Mouse (Mus musculus) hindbrain, postnatal 0 days (tissue): ENCODE results near the gene Eif6. TPM values are rescaled to one million over a fixed set of nuclear protein-coding genes. Genes with fewer than 3 reads are reported as not detected.
"Not testable (repeated sequence)": the region's sequence is repeated elsewhere in the genome, so short reads cannot be mapped to it uniquely, and the experiment has no call there.

Experiments
- ATAC-seq: fragments of 200-750 bp; cut with Nextera tagmentation; 2 replicates; pipeline ENCODE4 v1.8.0; 2017; ENCODE audit warnings: mild to moderate bottlenecking, moderate TSS enrichment, moderate library complexity
- DNase-seq: peaks from one replicate; pipeline ENCODE4 v3.0.0-alpha.2; 2015; ENCODE audit warnings: low spot score
- H3K27ac ChIP-seq: fragments of 300-500 bp; sonication (generic); 2 replicates; pipeline ENCODE4 v1.5.1; 2014; ENCODE audit warnings: mild to moderate bottlenecking
- H3K27me3 ChIP-seq: fragments of 300-500 bp; sonication (generic); 2 replicates; pipeline ENCODE4 v1.6.1; 2014; ENCODE audit warnings: low read length, mixed read lengths; ENCODE audit not compliant: insufficient read depth
- H3K36me3 ChIP-seq: fragments of 300-500 bp; sonication (generic); 2 replicates; pipeline ENCODE4 v1.6.1; 2014; ENCODE audit warnings: low read length, mixed read lengths; ENCODE audit not compliant: insufficient read depth
- H3K4me1 ChIP-seq: fragments of 300-500 bp; sonication (generic); 2 replicates; pipeline ENCODE4 v1.6.1; 2014; ENCODE audit warnings: antibody characterized with exemption, low read length, mixed read lengths; ENCODE audit not compliant: insufficient read depth
- H3K4me2 ChIP-seq: fragments of 300-500 bp; sonication (generic); 2 replicates; pipeline ENCODE4 v1.6.1; 2014; ENCODE audit warnings: low read depth, mild to moderate bottlenecking, low read length, moderate library complexity, mixed read lengths
- H3K4me3 ChIP-seq: fragments of 300-500 bp; sonication (generic); 2 replicates; pipeline ENCODE4 v1.5.1; 2014; ENCODE audit warnings: low read length
- H3K9ac ChIP-seq: fragments of 300-500 bp; sonication (generic); replicated peaks from 2 replicates; pipeline ENCODE4 v1.6.1; 2014; ENCODE audit warnings: mild to moderate bottlenecking, low read length, moderate library complexity, mixed read lengths
- H3K9me3 ChIP-seq: fragments of 300-500 bp; sonication (generic); 2 replicates; pipeline ENCODE4 v1.6.1; 2016; ENCODE audit warnings: low read length, mixed read lengths
- CTCF ChIP-seq: IDR thresholded peaks from 2 replicates; pipeline ENCODE4 v1.5.1; 2016; ENCODE audit warnings: antibody characterized with exemption, control low read depth, low read depth
- WGBS: fragments of 180-500 bp; shearing (Covaris S2); extraction: QIAGEN DNeasy Blood & Tissue Kit; methylation state at CpG from one replicate; pipeline ENCODE4 v1.1.7; 2014; 5-methylcytosine and 5-hydroxymethylcytosine counted together
- polyA plus RNA-seq: library from polyadenylated mRNA; unstranded; fragments of >200 nt; fragmentation: Nextera tagmentation; extraction: Ambion mirVana; gene quantifications from 2 replicates; pipeline ENCODE4 v1.2.1, GENCODE M21; 2015
- total RNA-seq: library from RNA; depleted of rRNA; stranded (reverse); fragments of >200 nt; gene quantifications from 2 replicates; pipeline ENCODE4 v1.2.3, GENCODE M21; 2014

Eif6 gene
- total and polyA plus RNA-seq, 2 experiments from 2014 or later: 110 to 144 TPM

DNA sequence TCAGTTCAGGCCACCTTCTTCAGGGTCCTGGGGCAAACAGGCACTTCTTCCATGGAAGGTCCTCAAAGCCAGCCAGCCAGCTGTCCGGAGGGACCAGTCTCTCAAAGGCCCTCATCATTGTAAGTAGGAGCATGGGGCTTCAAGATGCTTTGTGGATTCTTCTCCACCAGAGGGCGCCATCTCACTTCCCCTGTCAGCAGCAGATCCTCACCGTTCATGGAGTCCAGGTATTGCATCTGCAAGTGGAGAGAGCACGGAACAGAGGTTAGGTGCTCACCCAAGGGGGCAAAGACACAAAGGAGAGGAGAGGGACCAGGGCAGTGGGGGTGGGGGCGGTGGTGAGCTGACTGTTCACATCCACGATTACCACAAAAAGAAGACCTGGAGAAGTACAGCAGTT is 21.6 kb upstream of the Eif6 start:
- H3K36me3 ChIP-seq: peaks cover 32% of the 10 kb centered on the region
- no peak overlapping the region for H3K9ac ChIP-seq
- no peaks in the 10 kb centered on the region for H3K9me3 ChIP-seq
- H3K27me3 ChIP-seq: no peaks in the 10 kb centered on the region
- TF ChIP-seq CTCF: peak; percentile 96
- no peak overlapping the region for H3K27ac ChIP-seq
- no peak overlapping the region for H3K4me3 ChIP-seq
- DNase-seq (peak; percentile 86), ATAC-seq (peak; percentile 48; the same call in 1 of the 2 replicates)
- 33% methylated on average over 6 of the region's 6 CpGs for WGBS
- H3K4me2 ChIP-seq: no peak overlapping the region
- H3K4me1 ChIP-seq: no peaks in the 10 kb centered on the region

DNA sequence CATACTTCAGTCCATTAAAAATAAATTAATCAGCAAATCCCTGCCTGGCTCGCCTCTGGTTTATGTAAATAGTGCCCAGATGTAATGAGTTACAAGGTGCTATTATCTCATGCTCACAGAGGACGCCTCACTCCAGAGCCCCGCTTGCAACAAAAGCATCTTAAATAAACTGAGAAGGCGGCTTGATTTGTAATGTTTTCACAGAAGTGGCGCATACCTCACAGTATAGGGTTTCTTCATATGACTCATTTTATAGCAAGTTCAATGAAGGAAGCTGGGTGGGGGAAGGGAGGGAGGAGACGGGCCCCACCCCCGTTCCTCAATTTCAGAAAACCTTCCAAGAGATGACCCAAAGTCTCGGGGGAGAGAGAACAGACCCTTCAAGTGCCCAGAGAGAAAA is 20.2 kb upstream of the Eif6 start:
- Histone ChIP-seq H3K9me3 (no peaks in the 10 kb centered on the region), H3K36me3 (peaks cover 32% of the 10 kb centered on the region), H3K27me3 (no peaks in the 10 kb centered on the region), H3K4me2 (no peak overlapping the region), H3K4me1 (no peaks in the 10 kb centered on the region), H3K4me3 (no peak overlapping the region), H3K9ac (no peak overlapping the region), H3K27ac (no peak overlapping the region)
- no peak for DNase-seq
- no peak for TF ChIP-seq CTCF
- WGBS: 91% methylated on average over 8 of the region's 8 CpGs
- ATAC-seq: no peak

DNA sequence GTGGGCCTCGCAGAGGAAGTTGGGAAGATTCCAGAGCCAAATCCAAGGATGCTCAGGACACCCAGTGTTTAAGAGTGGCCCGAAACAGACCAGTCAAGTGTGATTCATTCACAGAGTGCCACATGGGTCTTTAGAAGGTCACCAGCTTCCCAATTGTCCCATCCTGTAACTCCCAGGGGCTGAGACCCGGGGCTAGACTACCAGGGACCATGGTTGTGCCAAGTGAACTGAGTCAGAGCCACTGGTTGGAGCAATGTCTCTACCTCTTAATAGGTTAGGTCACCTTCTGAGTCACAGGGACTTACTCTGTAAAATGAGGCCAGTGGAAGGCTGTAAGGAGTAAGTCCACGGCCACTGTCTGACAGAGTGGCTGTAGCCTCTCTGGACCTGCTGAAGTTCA is 12.2 kb upstream of the Eif6 start:
- H3K9ac ChIP-seq: no peak overlapping the region
- H3K27me3 ChIP-seq: no peaks in the 10 kb centered on the region
- DNase-seq (no peak), ATAC-seq (no peak)
- no peaks in the 10 kb centered on the region for H3K4me1 ChIP-seq
- TF ChIP-seq CTCF: no peak
- H3K4me2 ChIP-seq: no peak overlapping the region
- H3K27ac ChIP-seq: no peak overlapping the region
- no peaks in the 10 kb centered on the region for H3K9me3 ChIP-seq
- H3K4me3 ChIP-seq: no peak overlapping the region
- H3K36me3 ChIP-seq: no peaks in the 10 kb centered on the region
- WGBS: 84% methylated on average over 4 of the region's 4 CpGs

DNA sequence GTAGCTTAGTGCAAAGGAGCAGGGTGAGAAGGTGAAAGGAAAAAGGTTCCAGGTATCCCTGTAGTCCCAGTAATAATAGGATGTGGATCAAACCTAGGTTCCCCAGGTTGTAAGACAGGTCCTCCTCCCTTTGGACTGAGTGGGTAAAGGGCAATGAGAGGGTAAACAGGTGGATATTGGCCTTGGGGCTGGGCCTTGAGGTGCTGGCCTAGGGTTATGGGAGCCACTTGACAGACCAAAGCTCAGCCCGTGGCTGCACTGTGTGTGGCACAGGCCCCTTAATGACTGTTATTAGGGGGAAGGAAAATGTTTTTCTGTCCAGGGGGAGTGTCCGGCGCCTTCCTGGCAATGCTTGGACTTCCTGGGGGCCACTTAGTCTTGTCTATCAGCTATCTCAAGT is 11.2 kb upstream of the Eif6 start:
- H3K27me3 ChIP-seq: no peaks in the 10 kb centered on the region
- no peak overlapping the region for H3K4me2 ChIP-seq
- H3K36me3 ChIP-seq: no peaks in the 10 kb centered on the region
- DNase-seq (no peak), ATAC-seq (no peak)
- H3K4me3 ChIP-seq: no peak overlapping the region
- no peaks in the 10 kb centered on the region for H3K4me1 ChIP-seq
- no peaks in the 10 kb centered on the region for H3K9me3 ChIP-seq
- TF ChIP-seq CTCF: no peak
- no peak overlapping the region for H3K9ac ChIP-seq
- WGBS: 75% methylated on average over 3 of the region's 3 CpGs
- H3K27ac ChIP-seq: no peak overlapping the region

DNA sequence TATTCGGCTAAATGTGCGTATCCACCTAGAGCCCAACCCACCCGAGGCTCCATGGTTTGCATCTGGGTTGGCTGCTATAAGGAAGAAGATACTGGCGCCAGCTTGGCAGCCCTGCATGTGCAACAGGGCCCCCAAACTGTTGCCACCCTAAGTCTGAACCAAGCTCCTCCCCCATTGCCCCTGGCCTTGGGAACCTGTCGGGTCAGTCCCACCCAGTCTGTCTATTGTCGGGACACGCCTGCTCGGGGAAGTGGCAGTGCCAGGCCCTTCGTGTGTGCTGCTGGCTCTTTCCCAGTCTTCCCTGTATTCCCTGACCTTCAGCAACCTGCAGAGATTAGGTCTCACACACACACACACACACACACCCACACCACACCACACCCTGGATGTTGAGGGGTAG is 8.0 kb upstream of the Eif6 start, which contains the start of gene Fam83c:
TSS of gene Fam83c (minus strand) at position 123 of the 400 bp plus-strand sequence.
- ATAC-seq (no peak), DNase-seq (no peak)
- Histone ChIP-seq H3K4me2 (no peak within 1 kb of the TSS), H3K9me3 (no peaks in the 10 kb centered on the region), H3K36me3 (no peaks in the 10 kb centered on the region), H3K9ac (no peak within 1 kb of the TSS), H3K27ac (no peak within 1 kb of the TSS), H3K27me3 (no peaks in the 10 kb centered on the region), H3K4me3 (no peak within 1 kb of the TSS), H3K4me1 (no peaks in the 10 kb centered on the region)
- 67% methylated on average over 9 of the region's 9 CpGs for WGBS
- no peak for TF ChIP-seq CTCF

DNA sequence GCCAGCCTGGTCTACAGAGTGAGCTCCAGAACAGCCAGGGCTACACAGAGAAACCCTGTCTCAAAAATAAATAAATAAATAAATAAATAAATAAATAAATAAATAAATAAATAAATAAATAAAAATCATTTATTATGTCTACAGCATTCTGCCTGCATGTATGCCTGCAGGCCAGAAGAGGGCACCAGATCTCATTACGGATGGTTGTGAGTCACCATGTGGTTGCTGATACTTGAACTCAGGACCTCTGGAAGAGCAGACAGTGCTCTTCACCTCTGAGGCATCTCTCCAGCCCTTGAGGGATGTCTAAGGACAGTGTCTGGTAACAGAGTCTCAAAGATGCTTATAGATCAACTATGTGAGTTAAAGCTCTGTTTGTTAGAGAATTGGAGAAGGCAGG is 5.4 kb upstream of the Eif6 start:
- not testable (repeated sequence) for H3K27me3 ChIP-seq, H3K9ac ChIP-seq, ATAC-seq, H3K9me3 ChIP-seq, H3K36me3 ChIP-seq, H3K4me2 ChIP-seq, H3K27ac ChIP-seq, H3K4me3 ChIP-seq, DNase-seq, H3K4me1 ChIP-seq
- 74% methylated on average over 1 of the region's 1 CpGs for WGBS
- peak; percentile 33; the same call in 1 of the 2 replicates for TF ChIP-seq CTCF

DNA sequence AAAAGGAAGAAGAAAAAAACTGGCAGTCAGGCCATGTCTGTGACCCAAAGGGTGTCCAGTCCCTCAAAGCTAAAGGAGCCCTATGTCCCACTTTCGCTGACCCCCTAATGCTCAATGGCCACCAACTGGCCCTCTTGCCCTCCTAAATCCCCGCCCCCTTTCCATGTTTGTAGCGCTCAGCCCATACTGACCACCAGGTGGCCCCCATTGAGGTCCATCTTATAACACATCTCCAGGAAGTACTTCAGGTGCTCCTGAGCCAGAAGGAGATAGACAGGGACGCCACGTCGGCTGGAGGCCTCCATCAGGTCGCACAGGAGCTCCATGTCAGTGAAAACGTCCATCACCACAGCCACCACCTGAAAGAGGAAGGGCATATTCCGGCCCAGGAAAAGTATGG is 4.6 kb upstream of the Eif6 start:
- Histone ChIP-seq H3K4me1 (peaks cover 5% of the 10 kb centered on the region; the same call in 1 of the 2 replicates), H3K9ac (no peak overlapping the region), H3K27me3 (no peaks in the 10 kb centered on the region), H3K4me3 (no peak overlapping the region), H3K27ac (no peak overlapping the region), H3K36me3 (no peaks in the 10 kb centered on the region), H3K9me3 (no peaks in the 10 kb centered on the region), H3K4me2 (no peak overlapping the region)
- 64% methylated on average over 9 of the region's 9 CpGs for WGBS
- ATAC-seq (no peak), DNase-seq (no peak)
- TF ChIP-seq CTCF: peak; percentile 53
